Mouse (Mus musculus) retina, adult 2 months (tissue): ENCODE measurements around the gene Col4a1.

ENCODE experiments used
- DNase-seq: peaks from one replicate; pipeline ENCODE4 v3.0.0-alpha.2; 2012; ENCODE audit warnings: low read depth, low spot score

Gene Col4a1

DNA sequence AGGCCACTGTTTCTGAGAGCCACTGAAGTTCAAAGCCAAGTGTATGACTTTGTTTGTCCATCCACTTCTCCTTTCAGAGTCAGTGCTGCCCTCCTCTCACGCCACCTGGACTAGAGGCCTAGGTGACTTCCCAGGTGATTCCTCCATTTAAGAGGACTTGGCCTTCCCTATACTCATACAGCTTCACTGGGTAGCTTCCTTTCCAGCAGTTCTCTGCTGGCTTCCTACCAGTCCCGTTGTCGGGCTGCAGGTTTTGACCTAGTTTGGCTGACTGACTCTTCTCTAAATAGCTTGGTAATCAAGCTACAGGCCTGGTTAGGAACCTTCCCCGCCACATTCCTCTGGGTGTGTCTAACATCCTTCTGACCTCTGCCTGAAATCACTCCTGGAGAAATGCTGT, 18.9 kb upstream of the Col4a1 start:
- no peak for DNase-seq

DNA sequence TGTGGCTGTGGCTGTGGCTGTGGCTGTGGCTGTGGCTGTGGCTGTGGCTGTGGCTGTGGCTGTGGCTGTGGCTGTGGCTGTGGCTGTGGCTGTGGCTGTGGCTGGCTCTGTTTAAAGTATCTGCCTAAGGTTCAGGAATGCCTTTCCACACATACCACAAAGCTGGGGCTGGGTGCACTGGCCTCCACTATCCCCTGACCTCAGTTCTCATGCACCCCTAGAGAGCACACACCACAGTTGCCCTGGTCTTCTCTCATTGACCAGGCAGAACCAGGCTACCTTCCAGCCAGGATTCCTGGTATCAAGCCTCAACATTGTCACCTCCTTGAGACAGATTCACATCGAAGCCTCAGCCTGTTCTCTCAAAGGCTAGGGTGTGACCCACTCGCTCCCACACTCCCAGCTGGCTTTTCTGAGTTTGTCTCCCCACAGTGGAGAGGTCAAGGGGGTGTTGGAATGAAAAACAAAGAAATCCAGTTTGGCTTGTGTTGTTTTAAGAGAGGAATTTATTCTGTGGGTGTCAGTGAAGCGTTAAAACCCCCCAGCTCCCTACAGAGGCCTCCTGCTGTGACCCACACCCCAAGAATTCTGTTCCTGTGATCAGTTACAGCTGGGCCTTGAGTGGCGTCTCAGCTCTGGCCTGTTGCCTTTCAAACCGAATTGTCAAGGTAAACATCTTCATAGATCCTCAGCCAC, 15.2 kb upstream of the Col4a1 start:
- DNase-seq, result no peak

DNA sequence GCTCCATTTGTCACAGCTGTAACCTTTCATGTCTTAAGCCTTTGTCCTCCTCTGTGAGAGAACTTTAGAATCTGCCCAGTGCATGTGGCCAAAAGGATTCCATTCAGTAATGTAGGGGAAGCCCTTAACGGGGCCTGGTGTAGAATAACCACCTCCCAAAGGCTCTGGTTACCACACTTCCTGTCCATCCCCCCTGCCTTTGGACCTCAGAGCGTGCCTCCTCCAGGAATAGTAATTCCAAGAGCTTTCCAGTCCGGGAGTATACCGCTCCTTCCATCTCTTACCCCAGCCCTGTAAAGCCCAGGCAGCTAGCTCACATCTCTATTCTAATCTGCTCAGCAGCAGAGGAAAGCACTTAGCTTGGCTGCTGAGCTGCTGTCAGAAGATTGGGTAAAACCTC, 14.7 kb upstream of the Col4a1 start:
- no peak for DNase-seq

DNA sequence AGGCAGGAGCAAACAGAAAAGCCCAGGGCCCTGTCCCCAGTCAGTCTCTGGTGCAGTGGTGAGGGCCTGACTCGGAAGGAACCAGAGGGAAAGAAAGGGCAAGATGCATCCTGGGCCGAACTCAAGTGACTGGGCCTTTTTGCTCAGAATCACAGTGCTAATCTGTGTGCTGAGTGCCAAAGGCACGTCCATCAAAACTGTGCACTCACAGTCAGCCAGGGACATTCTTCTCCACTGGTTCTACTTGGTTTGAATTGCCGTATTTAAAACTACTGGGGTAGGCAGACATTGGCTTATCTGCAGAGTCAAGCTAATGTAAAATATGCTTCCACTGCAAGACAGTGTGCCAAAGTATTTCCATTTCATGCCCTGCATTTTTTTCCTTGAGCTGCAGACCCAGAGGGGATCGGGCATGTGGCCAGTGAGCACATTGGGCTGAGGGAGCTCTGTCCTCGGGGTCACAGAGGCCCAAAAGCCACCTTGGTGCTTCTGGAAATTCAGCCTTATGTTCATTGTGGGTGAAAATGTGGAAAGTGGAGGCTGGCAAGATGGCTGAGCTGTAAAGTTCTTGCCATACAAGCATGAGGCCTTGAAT, 12.3 kb upstream of the Col4a1 start:
- no peak for DNase-seq

DNA sequence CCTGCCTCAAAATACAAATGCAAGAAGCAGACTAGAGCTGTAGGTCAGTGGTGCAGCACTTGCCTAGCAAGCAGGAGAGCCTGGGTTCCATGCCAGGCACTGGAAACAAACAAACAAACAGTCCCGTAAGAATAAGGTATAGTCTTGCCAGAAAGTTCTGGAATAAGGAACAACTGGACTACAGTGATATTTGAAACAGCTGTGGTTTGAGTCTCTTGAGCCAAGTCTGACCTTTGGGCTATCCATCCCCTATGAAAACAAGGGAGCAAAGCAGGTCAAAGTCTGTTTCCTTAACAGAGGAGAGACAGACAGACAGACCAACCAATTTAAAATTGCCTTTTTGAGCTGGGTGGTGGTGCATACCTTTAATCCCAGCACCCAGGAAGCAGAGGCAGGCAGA, 11.1 kb upstream of the Col4a1 start:
- DNase-seq, result no peak

DNA sequence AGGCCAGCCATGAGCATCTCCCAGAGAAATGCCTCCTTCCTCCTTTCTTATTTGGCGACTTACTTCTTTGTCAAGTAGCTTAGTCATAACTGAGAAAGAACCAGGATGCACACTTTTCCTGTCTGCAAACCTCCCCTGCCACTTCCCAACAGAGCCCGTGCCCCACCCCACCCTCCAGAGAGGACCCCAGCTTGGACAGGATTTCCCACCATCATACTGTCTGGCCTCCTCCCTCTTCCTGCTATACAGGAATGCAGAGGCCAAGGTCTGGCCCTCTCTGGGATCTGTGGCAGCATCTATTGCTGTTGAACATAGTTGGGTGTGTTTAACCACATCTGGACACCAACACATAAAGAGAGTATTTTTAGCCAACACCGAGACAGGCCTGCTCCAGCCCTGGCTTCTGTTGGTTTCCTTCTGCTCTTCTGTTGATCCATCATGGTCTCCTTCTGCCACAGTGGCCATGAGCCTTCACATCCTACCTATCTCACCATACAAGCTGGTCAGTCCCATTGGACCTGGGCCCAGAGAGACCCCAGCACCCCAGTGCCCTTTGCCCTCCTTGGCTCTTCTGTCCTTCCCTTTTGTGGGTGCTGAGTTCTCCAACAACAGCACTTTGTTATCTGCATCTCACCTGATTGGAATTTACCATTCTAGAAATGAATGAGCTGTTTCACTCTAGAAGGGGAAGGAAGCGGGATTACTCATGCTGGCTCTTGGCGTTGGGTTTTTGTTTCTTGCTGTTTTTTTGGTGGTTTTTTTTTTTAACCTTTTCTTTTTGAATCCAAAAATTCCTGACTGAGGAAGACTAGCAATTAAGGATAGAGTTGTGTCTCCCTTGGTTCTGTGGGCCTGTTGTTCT, 10.3 kb upstream of the Col4a1 start:
- DNase-seq, result no peak

DNA sequence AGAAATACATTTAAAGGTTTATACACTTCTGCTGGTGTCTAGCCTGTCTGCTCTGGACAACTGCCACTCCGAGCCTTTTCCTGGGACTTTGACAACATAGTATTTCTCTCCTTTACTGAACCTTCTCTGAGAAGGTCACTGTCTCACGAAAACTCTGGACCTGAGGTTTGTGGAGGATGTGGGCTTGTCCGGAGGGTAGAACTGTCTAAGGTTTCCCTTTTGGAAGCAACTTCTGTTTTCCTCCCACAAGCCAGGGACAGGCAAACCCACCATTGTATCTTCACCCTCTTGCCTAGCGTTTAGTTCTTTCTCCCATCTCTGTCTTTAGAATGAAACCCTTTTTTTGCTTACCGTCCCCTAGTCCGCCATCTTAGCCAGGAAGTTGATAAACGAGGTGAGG, 9.2 kb upstream of the Col4a1 start:
- DNase-seq, result no peak

DNA sequence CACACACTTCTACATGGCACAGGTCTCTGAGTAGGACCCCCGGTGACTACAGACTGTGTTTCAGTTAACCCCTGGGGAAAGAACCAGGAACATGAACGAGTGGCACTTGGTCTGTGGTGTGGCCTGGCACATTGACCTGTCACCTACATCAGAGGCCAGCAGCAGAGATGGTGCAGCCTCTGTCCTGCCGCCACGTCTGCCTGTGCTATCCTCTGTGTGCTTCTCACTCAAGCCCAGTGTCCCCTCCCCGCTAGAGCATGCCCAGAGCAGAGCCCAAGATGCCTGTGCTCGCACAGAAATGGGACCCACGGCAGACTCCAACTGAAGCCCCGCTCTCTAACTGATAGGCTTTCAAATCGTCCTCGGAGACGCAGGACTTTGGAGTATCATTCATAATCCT, 6.8 kb upstream of the Col4a1 start:
- no peak for DNase-seq

DNA sequence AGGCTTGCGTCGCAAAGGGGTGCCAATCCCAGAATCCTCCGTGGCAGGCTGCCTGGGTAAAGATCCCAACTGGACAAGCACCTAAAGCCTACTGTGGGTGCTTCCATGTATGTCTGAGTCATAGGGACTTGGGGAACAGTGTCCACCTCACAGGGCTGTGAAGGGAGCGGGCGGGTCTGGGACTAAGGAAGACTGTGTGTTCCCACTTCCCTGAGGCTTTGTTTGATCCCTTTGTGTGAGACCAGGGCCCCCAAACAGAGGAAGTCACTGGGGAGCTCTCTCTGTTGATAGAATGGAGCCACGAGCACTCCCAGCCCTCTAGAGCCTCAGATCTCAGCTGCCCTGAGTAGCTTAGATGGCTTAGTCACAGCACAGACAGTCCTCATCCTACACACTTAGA, 3.5 kb upstream of the Col4a1 start:
- no peak for DNase-seq

DNA sequence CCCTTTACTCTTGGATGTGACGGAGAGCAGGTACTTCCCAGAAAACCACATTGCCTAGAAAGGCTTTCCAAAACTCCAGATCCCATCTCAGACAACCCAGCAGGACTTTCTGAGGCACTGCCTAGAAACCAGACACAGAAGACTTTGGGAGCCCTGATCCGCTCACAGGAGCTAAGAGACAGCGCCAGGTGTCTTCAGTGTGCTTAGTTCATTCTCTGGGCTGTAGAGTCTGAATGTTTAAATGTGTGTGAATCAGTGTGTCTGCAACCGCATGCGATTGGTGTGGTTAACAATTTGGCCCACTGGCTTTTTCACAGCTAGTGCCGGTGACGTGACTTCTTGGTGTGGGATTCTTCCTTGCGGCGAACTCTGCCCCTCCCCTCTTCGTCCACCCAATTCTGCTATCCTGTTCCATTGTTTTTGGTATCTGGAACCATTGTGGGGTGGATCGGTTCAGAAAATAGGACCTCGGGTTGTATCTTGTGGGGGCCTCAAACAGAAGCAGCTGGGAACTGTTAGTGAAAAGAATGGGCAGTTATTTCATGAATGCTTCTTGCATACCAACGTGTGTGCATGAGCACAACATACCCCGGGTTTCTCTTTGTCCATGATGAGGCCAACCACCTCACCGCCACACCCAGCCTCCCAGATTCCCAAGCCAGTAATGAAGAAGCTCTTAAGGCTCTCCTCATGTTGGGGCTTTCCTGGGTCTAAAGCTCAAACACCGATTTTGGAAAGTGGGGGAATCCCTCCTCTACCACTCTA, 2.7 kb upstream of the Col4a1 start:
- DNase-seq, result no peak

DNA sequence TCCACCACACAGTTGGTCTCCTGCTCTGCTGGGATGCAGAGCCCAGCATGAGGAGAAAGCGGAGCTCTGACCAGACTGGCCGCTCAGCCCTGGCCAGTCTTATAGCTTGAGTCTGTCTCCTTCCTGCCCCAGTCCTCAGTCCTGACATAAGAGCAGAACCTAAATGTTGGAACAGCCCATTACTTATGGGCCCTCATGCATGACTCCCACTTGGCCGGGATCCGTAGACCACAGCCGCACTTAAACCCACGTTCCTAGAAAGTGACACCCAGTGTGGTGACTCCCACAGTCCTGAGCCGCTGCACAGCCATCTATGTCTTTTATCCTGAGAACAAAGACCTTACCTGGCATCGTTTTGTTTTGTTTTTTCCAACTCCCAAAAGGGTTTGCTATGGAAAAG, 2.0 kb upstream of the Col4a1 start:
- DNase-seq, result no peak

DNA sequence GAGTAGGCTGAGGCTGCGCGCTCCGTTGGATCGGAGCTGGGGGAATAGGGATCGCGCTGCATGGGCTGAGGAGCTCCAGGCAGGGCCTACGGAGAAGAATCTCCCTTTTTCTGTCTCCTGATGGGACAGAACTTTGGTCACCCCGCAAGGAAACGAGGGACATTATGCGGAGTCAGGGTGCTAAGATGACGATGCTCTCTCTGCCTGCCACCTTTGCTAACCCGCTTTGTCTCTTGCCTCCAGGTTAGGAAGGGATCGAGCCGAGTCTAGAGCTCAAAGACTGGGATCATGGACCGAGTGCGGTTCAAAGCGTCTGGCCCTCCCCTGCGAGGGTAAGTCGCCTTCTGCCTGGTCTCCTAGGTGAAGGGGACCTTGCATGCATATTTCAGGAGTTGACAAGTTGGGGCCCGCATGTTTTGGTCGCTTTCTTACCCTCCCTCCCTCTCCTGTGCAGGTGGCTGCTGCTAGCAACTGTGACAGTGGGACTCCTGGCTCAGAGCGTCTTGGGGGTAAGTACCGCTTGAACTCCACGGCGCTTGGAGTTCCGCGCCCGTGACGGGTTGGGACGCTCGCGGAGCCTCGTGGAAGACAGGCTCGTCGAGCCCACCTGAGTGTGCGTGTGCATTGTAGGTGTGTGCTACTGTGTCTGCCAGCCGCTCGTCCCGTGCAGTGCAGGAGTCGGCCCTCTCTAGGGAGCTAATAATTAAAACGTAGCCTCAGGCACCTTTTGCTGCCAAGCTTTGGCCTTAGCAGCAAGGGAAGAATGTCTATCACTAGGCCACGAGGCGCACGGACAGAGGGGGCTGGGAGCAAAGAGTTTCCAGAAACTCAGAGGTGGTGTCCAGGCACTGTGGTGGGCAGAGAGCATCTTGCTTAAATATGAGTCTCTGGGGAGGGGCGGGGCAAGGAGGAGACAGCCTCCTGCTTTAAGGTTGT, 818 bp upstream of the Col4a1 start:
- DNase-seq, result no peak

DNA sequence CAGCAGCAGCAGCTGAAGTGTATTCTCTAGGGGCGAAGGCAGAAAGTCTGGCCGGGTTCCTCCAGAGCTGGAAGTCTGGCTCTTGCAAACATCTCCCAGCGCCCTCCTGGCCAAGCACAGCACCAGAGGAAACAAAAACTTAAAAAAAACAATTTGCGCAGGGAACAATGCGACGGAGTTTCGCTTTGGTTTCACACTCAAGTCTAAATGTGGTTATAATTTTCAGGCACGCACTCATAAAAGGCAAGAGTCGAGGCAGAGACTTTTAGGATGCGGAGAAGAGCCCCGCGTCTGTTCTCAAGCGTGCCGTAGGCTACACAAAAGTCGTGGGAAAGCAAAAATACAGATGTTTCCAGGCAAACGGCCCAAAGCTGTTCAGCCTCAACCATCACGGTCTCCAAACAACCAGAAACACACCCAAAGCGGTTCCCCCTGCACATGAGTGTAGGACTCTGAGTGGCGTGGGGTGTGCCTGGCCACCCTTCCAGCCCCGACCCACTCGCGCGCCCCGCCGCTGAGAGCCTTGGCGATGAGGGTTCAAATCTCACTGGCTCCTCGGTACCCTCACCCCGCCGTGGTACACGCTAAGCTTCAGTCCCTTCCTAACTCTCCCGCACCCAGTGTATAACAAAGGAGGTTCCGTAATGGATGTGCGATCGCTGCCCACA, 811 bp downstream of the Col4a1 start:
- DNase-seq, result no peak

DNA sequence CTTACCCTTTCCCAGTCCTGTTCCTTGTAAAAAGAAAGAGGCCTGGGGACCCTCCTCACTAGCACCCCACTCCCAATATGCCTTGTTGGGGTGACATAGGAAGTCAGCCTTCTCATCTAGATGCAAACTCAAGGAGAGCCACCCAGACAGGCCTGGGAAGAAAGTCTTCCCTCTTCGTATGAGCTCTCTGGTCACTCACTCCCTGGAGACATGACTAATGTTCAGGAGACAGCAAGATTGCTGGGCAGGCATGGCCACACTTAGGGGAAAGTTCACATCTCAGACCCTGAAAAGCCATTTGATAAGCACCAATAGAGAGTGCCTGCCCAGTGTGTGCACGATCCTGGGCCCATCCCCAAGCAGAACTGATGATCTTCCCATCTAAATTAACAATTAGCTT, 2.6 kb downstream of the Col4a1 start:
- DNase-seq, result no peak

DNA sequence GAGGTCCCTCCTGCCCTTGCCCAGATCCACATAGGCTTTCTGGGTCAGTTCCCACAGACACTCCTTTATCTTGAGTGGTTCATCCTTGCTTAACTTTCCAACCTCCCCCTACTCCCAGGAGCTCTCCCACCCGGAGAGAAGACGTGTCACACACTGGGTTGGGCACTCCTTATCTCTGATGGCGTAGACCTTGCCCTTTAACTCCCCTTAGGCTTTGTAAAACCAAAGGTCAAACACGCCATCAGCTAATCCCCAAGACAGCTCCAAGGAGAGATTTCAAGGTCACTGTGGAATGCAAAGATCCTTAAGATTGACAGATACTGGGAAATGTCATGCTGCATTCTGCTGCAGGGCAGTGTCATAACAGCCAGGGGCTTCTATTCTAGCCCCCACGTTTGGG, 3.4 kb downstream of the Col4a1 start:
- no peak for DNase-seq

DNA sequence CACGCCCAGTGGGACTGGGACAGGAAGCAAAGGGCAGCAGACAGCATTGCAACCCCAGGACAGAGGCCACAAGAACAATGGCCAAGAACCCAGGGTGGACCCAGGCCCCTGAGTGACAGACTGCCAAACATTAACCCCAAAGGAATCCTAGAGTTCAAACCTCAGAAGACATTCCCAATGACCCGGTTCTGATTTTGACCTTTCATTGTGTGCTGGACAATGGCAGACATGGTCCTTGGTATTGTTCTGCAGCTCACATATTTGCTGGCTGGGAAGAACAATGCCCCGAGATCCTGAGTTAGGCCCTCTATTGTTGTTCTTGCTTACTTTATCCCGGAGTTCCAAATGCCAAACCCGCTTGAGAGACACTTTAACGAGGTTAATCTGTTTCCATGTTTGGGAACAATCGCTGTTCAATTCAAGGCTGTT, 4.0 kb downstream of the Col4a1 start:
- DNase-seq, result no peak

DNA sequence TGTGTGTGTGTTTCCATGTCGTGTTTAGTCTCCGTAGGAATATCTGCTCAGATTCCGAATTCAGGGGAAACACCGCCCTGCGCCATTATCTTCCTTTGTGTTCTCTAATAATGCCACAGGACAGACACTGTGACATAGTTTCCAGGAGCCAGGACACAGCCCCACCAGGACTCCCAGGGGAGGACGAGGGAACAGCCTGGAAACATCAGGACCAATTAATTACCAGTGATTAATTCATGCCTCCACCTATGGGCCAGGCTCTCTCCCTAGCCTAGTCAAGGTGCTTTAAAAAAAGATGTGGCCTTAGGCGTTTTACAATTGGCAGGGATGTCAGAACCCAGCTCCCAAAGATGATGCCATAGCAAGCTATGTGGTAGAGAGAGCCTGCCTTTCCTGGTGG, 5.2 kb downstream of the Col4a1 start:
- DNase-seq, result no peak

DNA sequence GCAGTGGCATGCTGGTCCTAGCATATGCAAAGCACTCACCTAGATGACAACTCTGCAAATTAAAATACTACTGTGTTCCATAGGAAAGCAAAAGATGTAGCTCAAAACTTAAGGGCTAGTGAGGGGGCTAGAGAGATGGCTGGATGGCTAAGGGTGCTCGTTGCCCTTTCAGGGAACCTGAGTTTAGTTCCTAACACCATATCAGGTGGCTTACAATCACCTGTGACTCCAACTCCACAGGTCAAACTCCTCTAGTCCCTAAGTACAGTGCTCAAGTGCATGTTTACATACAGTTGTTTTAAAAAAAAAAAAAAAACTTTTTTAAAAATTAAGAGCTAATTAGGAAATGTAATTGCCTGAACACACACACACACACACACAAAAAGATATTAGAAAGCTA, 7.1 kb downstream of the Col4a1 start:
- no peak for DNase-seq

DNA sequence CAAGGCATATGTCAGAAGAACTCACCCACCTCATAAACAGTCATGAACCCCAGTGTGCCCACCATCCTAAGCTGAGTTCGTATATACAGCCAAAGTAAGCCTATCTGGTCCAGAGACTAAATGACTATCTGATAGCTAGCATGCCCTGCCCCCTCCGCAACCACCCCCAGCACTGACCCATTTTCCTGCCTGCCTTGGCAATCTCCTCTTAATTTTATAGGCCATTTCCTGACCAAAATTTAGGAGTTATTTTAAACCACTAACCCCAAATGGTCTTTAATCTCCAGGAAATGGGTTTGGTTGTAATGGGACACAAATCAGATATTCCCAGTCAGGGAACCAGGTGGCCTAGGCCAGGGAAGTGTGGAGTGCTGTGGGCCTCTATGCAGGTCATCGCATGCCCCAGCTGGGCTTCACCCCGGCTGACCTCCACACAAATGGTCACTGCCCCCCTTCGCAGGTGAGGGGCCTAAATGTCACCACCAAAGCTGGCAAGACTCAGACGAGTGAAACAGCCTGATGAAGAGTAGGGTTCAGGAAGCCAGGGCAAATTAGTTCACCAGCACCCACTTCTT, 8.5 kb downstream of the Col4a1 start:
- no peak for DNase-seq

DNA sequence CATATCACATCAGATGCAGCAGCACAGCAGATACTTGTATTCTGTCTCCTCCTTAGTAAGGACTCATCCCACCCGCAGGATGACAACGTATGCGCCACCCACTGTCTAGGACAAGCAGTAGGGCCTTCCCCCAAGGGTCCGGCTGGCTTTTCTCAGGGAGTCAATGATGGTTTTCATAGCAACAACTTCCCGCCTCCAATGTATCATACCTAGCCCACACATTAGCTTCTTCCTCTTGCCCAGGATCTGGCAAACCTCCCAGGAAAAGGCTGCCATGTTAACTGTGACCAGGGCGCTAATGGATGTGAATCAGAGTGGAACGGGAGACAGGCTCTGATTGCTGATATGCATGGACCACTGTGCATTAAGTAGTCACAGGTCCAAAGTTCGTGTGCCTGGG, 12.2 kb downstream of the Col4a1 start:
- no peak for DNase-seq
